Mouse (Mus musculus): ENCODE results near the gene Usp19.

GRCm38 (mm10) chr9:108481520-108482210, 8.7 kb upstream of the Usp19 start:
- TF ChIP-seq CTCF (IDR thresholded peaks at IDR 0.05; ENCODE audit: borderline replicate concordance, extremely low read depth, insufficient read depth, insufficient read length) (no peak), POLR2A (IDR thresholded peaks at IDR 0.05; ENCODE audit: borderline replicate concordance, extremely low read depth, insufficient read depth, insufficient read length, poor library complexity, severe bottlenecking) (no peak)
